Mouse (Mus musculus): ENCODE results near the gene Catsper3. TPM values are rescaled to one million over a fixed set of nuclear protein-coding genes. Genes with fewer than 3 reads are reported as not detected.
A peak's percentile ranks its signal among the peaks of the same experiment; 100 is the strongest.

Catsper3 gene
- polyA plus RNA-seq, 1 experiment from 2014 or later, result 0.22 TPM

GRCm38 (mm10) chr13:55809041-55809623 lies 24.8 kb downstream of the Catsper3 start:
- H3K4me1 ChIP-seq, result peaks cover 13% of the 10 kb centered on the region; the same call in 1 of the 2 replicates
- WGBS, result 72% methylated on average over 7 of the region's 7 CpGs
- no peak overlapping the region for H3K4me2 ChIP-seq
- no peak overlapping the region for H3K9ac ChIP-seq
- H3K27me3 ChIP-seq, result no peaks in the 10 kb centered on the region
- H3K27ac ChIP-seq, result no peak overlapping the region
- H3K9me3 ChIP-seq, result no peaks in the 10 kb centered on the region
- ATAC-seq (ENCODE audit: insufficient number of reproducible peaks, low FRiP score, low TSS enrichment, low read depth), result no peak
- H3K36me3 ChIP-seq, result no peaks in the 10 kb centered on the region
- H3K4me3 ChIP-seq, result no peak overlapping the region

GRCm38 (mm10) chr13:55809707-55810106 lies 25.3 kb downstream of the Catsper3 start:
- 91% methylated on average over 10 of the region's 10 CpGs for WGBS
- H3K27me3 ChIP-seq, result no peaks in the 10 kb centered on the region
- ATAC-seq (ENCODE audit: insufficient number of reproducible peaks, low FRiP score, low TSS enrichment, low read depth), result no peak
- peaks cover 13% of the 10 kb centered on the region; the same call in 1 of the 2 replicates for H3K4me1 ChIP-seq
- H3K9me3 ChIP-seq, result no peaks in the 10 kb centered on the region
- H3K36me3 ChIP-seq, result no peaks in the 10 kb centered on the region
- H3K27ac ChIP-seq, result no peak overlapping the region
- H3K4me3 ChIP-seq, result no peak overlapping the region
- H3K4me2 ChIP-seq, result no peak overlapping the region
- H3K9ac ChIP-seq, result no peak overlapping the region

GRCm38 (mm10) chr13:55810947-55811346 lies 26.6 kb downstream of the Catsper3 start:
- H3K36me3 ChIP-seq, result no peaks in the 10 kb centered on the region

GRCm38 (mm10) chr13:55813490-55814016 lies 29.2 kb downstream of the Catsper3 start:
- Histone ChIP-seq H3K27ac (peak overlapping the region; percentile 63), H3K27me3 (no peaks in the 10 kb centered on the region), H3K9ac (no peak overlapping the region), H3K36me3 (no peaks in the 10 kb centered on the region), H3K4me1 (peaks cover 25% of the 10 kb centered on the region), H3K9me3 (no peaks in the 10 kb centered on the region), H3K4me2 (0 out of 2 replicates have a peak overlapping the region, but pooled peaks have one; percentile 20), H3K4me3 (no peak overlapping the region)
- 46% methylated on average over 5 of the region's 5 CpGs for WGBS
- ATAC-seq (ENCODE audit: insufficient number of reproducible peaks, low FRiP score, low TSS enrichment, low read depth), result peak; percentile 60; the same call in 1 of the 2 replicates

More at GRCm38 (mm10) chr13:55810947-55811346, 26.6 kb downstream of the Catsper3 start:
- Histone ChIP-seq H3K4me2 (no peak overlapping the region), H3K9me3 (no peaks in the 10 kb centered on the region), H3K9ac (no peak overlapping the region), H3K4me3 (no peak overlapping the region), H3K27ac (peak overlapping the region; percentile 33; the same call in 1 of the 2 replicates), H3K4me1 (peaks cover 13% of the 10 kb centered on the region; the same call in 1 of the 2 replicates), H3K27me3 (no peaks in the 10 kb centered on the region)
- ATAC-seq (ENCODE audit: insufficient number of reproducible peaks, low FRiP score, low TSS enrichment, low read depth), result no peak
- 70% methylated on average over 5 of the region's 5 CpGs for WGBS

GRCm38 (mm10) chr13:55814834-55815233 lies 30.5 kb downstream of the Catsper3 start:
- no peaks in the 10 kb centered on the region for H3K36me3 ChIP-seq
- no peak overlapping the region for H3K4me2 ChIP-seq
- H3K9me3 ChIP-seq, result no peaks in the 10 kb centered on the region
- no peak overlapping the region for H3K9ac ChIP-seq
- 78% methylated on average over 6 of the region's 6 CpGs for WGBS
- no peak overlapping the region for H3K4me3 ChIP-seq
- no peaks in the 10 kb centered on the region for H3K27me3 ChIP-seq
- peaks cover 25% of the 10 kb centered on the region for H3K4me1 ChIP-seq
- no peak overlapping the region for H3K27ac ChIP-seq
- no peak for ATAC-seq (ENCODE audit: insufficient number of reproducible peaks, low FRiP score, low TSS enrichment, low read depth)

- H3K36me3 ChIP-seq, result no peaks in the 10 kb centered on the region
- peaks cover 59% of the 10 kb centered on the region for H3K27me3 ChIP-seq
- no peak overlapping the region for H3K4me3 ChIP-seq
- no peak for ATAC-seq (ENCODE audit: insufficient number of reproducible peaks, low FRiP score, low TSS enrichment, low read depth)
- no peak overlapping the region for H3K27ac ChIP-seq
- no peaks in the 10 kb centered on the region for H3K9me3 ChIP-seq
- 55% methylated on average over 5 of the region's 5 CpGs for WGBS
- no peak overlapping the region for H3K9ac ChIP-seq
- peaks cover 28% of the 10 kb centered on the region for H3K4me1 ChIP-seq
- H3K4me2 ChIP-seq, result no peak overlapping the region
These were observed 38.1 kb downstream of the Catsper3 start for GRCm38 (mm10) chr13:55822499-55822898.

- Histone ChIP-seq H3K27ac (no peak overlapping the region), H3K4me2 (no peak overlapping the region), H3K4me1 (peaks cover 44% of the 10 kb centered on the region), H3K27me3 (peaks cover 77% of the 10 kb centered on the region), H3K36me3 (no peaks in the 10 kb centered on the region), H3K9ac (no peak overlapping the region), H3K9me3 (no peaks in the 10 kb centered on the region), H3K4me3 (no peak overlapping the region)
- WGBS, result 18% methylated on average over 10 of the region's 10 CpGs
- ATAC-seq (ENCODE audit: insufficient number of reproducible peaks, low FRiP score, low TSS enrichment, low read depth), result no peak
These were observed 40.0 kb downstream of the Catsper3 start for GRCm38 (mm10) chr13:55824151-55824945.

GRCm38 (mm10) chr13:55825245-55825681 lies 40.9 kb downstream of the Catsper3 start:
- Histone ChIP-seq H3K27me3 (peaks cover 83% of the 10 kb centered on the region), H3K4me2 (peak overlapping the region; percentile 44), H3K9me3 (no peaks in the 10 kb centered on the region), H3K9ac (no peak overlapping the region), H3K27ac (no peak overlapping the region), H3K4me1 (peaks cover 48% of the 10 kb centered on the region), H3K36me3 (no peaks in the 10 kb centered on the region), H3K4me3 (peak overlapping the region; percentile 23)
- 5% methylated on average over 32 of the region's 32 CpGs for WGBS
- ATAC-seq (ENCODE audit: insufficient number of reproducible peaks, low FRiP score, low TSS enrichment, low read depth), result peak; percentile 20; the same call in 1 of the 2 replicates

GRCm38 (mm10) chr13:55826008-55826671 lies 41.8 kb downstream of the Catsper3 start:
- WGBS, result 4% methylated on average over 56 of the region's 56 CpGs
- no peaks in the 10 kb centered on the region for H3K9me3 ChIP-seq
- no peaks in the 10 kb centered on the region for H3K36me3 ChIP-seq
- no peak overlapping the region for H3K27ac ChIP-seq
- peaks cover 57% of the 10 kb centered on the region for H3K4me1 ChIP-seq
- peak overlapping the region; percentile 44 for H3K4me2 ChIP-seq
- H3K4me3 ChIP-seq, result peak overlapping the region; percentile 23
- peaks cover 87% of the 10 kb centered on the region for H3K27me3 ChIP-seq
- no peak overlapping the region for H3K9ac ChIP-seq
- no peak for ATAC-seq (ENCODE audit: insufficient number of reproducible peaks, low FRiP score, low TSS enrichment, low read depth)

GRCm38 (mm10) chr13:55826796-55827678 lies 42.7 kb downstream of the Catsper3 start:
- no peak for ATAC-seq (ENCODE audit: insufficient number of reproducible peaks, low FRiP score, low TSS enrichment, low read depth)
- H3K4me1 ChIP-seq, result peaks cover 66% of the 10 kb centered on the region
- H3K27me3 ChIP-seq, result peaks cover 89% of the 10 kb centered on the region
- no peak overlapping the region for H3K27ac ChIP-seq
- peak overlapping the region; percentile 58 for H3K4me3 ChIP-seq
- WGBS, result 17% methylated on average over 13 of the region's 13 CpGs
- H3K36me3 ChIP-seq, result no peaks in the 10 kb centered on the region
- H3K9ac ChIP-seq, result no peak overlapping the region
- no peaks in the 10 kb centered on the region for H3K9me3 ChIP-seq
- H3K4me2 ChIP-seq, result peak overlapping the region; percentile 44

- Histone ChIP-seq H3K4me2 (peak overlapping the region; percentile 43), H3K9me3 (no peaks in the 10 kb centered on the region), H3K27ac (peak overlapping the region; percentile 11; the same call in 1 of the 2 replicates), H3K4me1 (peaks cover 67% of the 10 kb centered on the region), H3K4me3 (peak overlapping the region; percentile 58), H3K36me3 (no peaks in the 10 kb centered on the region), H3K27me3 (peaks cover 89% of the 10 kb centered on the region), H3K9ac (peak overlapping the region; percentile 33; the same call in 1 of the 2 replicates)
- 7% methylated on average over 6 of the region's 6 CpGs for WGBS
- ATAC-seq (ENCODE audit: insufficient number of reproducible peaks, low FRiP score, low TSS enrichment, low read depth), result no peak
These were observed 43.3 kb downstream of the Catsper3 start for GRCm38 (mm10) chr13:55827679-55828140.

Measured in limb, embryonic 15.5 days (tissue).